Mouse (Mus musculus) adipocyte (in vitro differentiated cells): ENCODE data around the gene Ercc8.

Source experiments
- DNase-seq: peaks from one replicate; pipeline ENCODE4 v3.0.0-alpha.2; 2016; ENCODE audit warnings: low spot score

Ercc8 gene

GRCm38 (mm10) chr13:108158465-108159240 is at the start of gene Ercc8, which contains the start of gene Ndufaf2:
Ercc8 (plus strand) TSS chr13:108158731.
Ndufaf2 (minus strand) TSS chr13:108158623.
- peak; percentile 91 for DNase-seq

- DNase-seq: no peak
Observed at GRCm38 (mm10) chr13:108110929-108111328, 47.6 kb upstream of the Ercc8 start.

- DNase-seq: no peak
Observed at GRCm38 (mm10) chr13:108113536-108113935, 45.0 kb upstream of the Ercc8 start.

GRCm38 (mm10) chr13:108114257-108114656 is 44.3 kb upstream of the Ercc8 start:
- DNase-seq: no peak

- DNase-seq: no peak
Observed at GRCm38 (mm10) chr13:108117654-108118053, 40.9 kb upstream of the Ercc8 start.

GRCm38 (mm10) chr13:108118188-108118587 is 40.3 kb upstream of the Ercc8 start:
- DNase-seq: no peak

GRCm38 (mm10) chr13:108119411-108120310 is 38.9 kb upstream of the Ercc8 start:
- DNase-seq: no peak

- no peak for DNase-seq
Observed at GRCm38 (mm10) chr13:108123109-108123723, 35.3 kb upstream of the Ercc8 start.

GRCm38 (mm10) chr13:108124096-108124495 is 34.4 kb upstream of the Ercc8 start:
- no peak for DNase-seq

GRCm38 (mm10) chr13:108126246-108126645 is 32.3 kb upstream of the Ercc8 start:
- DNase-seq: no peak

GRCm38 (mm10) chr13:108127130-108127529 is 31.4 kb upstream of the Ercc8 start:
- DNase-seq: peak; percentile 22

GRCm38 (mm10) chr13:108127883-108128282 is 30.6 kb upstream of the Ercc8 start:
- no peak for DNase-seq

GRCm38 (mm10) chr13:108129070-108129469 is 29.5 kb upstream of the Ercc8 start:
- DNase-seq: no peak

GRCm38 (mm10) chr13:108130737-108131136 is 27.8 kb upstream of the Ercc8 start:
- no peak for DNase-seq

- DNase-seq: peak; percentile 4
Observed at GRCm38 (mm10) chr13:108132031-108132819, 26.3 kb upstream of the Ercc8 start.

- DNase-seq: no peak
Observed at GRCm38 (mm10) chr13:108135617-108136016, 22.9 kb upstream of the Ercc8 start.

- no peak for DNase-seq
Observed at GRCm38 (mm10) chr13:108138403-108138977, 20.0 kb upstream of the Ercc8 start.

GRCm38 (mm10) chr13:108144086-108144485 is 14.4 kb upstream of the Ercc8 start:
- no peak for DNase-seq

GRCm38 (mm10) chr13:108151782-108152181 is 6.7 kb upstream of the Ercc8 start:
- DNase-seq: peak; percentile 33

- DNase-seq: peak; percentile 81
Observed at GRCm38 (mm10) chr13:108152650-108153372, 5.7 kb upstream of the Ercc8 start.

GRCm38 (mm10) chr13:108157156-108157555 is 1.4 kb upstream of the Ercc8 start:
- DNase-seq: no peak
